Mouse (Mus musculus): ENCODE data around the gene Nptxr.

Nptxr gene

GRCm38 (mm10) chr15:79790111-79790510, 14.5 kb downstream of the Nptxr start:
- no peak for DNase-seq (ENCODE audit: low spot score)

- no peak for DNase-seq (ENCODE audit: low spot score)
Observed at GRCm38 (mm10) chr15:79787815-79788214, 16.8 kb downstream of the Nptxr start.

GRCm38 (mm10) chr15:79785056-79785455, 19.5 kb downstream of the Nptxr start:
- DNase-seq (ENCODE audit: low spot score), result no peak

GRCm38 (mm10) chr15:79777749-79778148, 26.8 kb downstream of the Nptxr start, which contains the start of gene Dnal4:
Dnal4 (minus strand) TSS chr15:79777849.
- DNase-seq (ENCODE audit: low spot score), result no peak

- DNase-seq (ENCODE audit: low spot score), result no peak
Observed at GRCm38 (mm10) chr15:79775662-79776061, 28.9 kb downstream of the Nptxr start.

GRCm38 (mm10) chr15:79774117-79775027, 30.2 kb downstream of the Nptxr start:
- DNase-seq (ENCODE audit: low spot score), result peak; percentile 89

- DNase-seq (ENCODE audit: low spot score), result no peak
Observed at GRCm38 (mm10) chr15:79770629-79771240, 33.8 kb downstream of the Nptxr start.

GRCm38 (mm10) chr15:79768302-79768701, 36.3 kb downstream of the Nptxr start:
- DNase-seq (ENCODE audit: low spot score), result no peak

GRCm38 (mm10) chr15:79767327-79767961, 37.1 kb downstream of the Nptxr start:
- DNase-seq (ENCODE audit: low spot score), result no peak

GRCm38 (mm10) chr15:79766586-79767071, 37.9 kb downstream of the Nptxr start:
- DNase-seq (ENCODE audit: low spot score), result no peak

GRCm38 (mm10) chr15:79766168-79766567, 38.4 kb downstream of the Nptxr start:
- no peak for DNase-seq (ENCODE audit: low spot score)

- no peak for DNase-seq (ENCODE audit: low spot score)
Observed at GRCm38 (mm10) chr15:79765361-79765760, 39.2 kb downstream of the Nptxr start.

- DNase-seq (ENCODE audit: low spot score), result no peak
Observed at GRCm38 (mm10) chr15:79764539-79765267, 39.9 kb downstream of the Nptxr start.

GRCm38 (mm10) chr15:79763601-79764246, 40.8 kb downstream of the Nptxr start:
- DNase-seq (ENCODE audit: low spot score), result no peak

GRCm38 (mm10) chr15:79763001-79763400, 41.6 kb downstream of the Nptxr start:
- no peak for DNase-seq (ENCODE audit: low spot score)

- DNase-seq (ENCODE audit: low spot score), result no peak
Observed at GRCm38 (mm10) chr15:79760956-79761355, 43.6 kb downstream of the Nptxr start.

- no peak for DNase-seq (ENCODE audit: low spot score)
Observed at GRCm38 (mm10) chr15:79757118-79757517, 47.4 kb downstream of the Nptxr start.

GRCm38 (mm10) chr15:79755977-79756625, 48.5 kb downstream of the Nptxr start:
- DNase-seq (ENCODE audit: low spot score), result no peak

GRCm38 (mm10) chr15:79755176-79755575, 49.4 kb downstream of the Nptxr start:
- no peak for DNase-seq (ENCODE audit: low spot score)

GRCm38 (mm10) chr15:79753873-79754272, 50.7 kb downstream of the Nptxr start:
- DNase-seq (ENCODE audit: low spot score), result no peak

GRCm38 (mm10) chr15:79753420-79753752, 51.2 kb downstream of the Nptxr start:
- DNase-seq (ENCODE audit: low spot score), result no peak

Data from urinary bladder, postnatal 25 days (tissue).